Mouse (Mus musculus) heart, embryonic 14.5 days (tissue): ENCODE results near the gene Ltb4r1. TPM values are rescaled to one million over a fixed set of nuclear protein-coding genes. Genes with fewer than 3 reads are reported as not detected.

ENCODE experiments used
- ATAC-seq: fragments of 200-750 bp; cut with Nextera tagmentation; 2 replicates; pipeline ENCODE4 v1.8.0; 2017; ENCODE audit warnings: low read depth, moderate TSS enrichment; ENCODE audit not compliant: insufficient number of reproducible peaks, insufficient read depth, low FRiP score
- H3K27ac ChIP-seq, 2 experiments: fragments of 200-500 bp in 1 of 2; fragments of 300-500 bp in 1 of 2; sonication (generic) in 1 of 2; replicated peaks in 1 of 2; 2 replicates each; pipeline ENCODE4 v1.5.1; 2012 to 2014; ENCODE audit warnings: low read depth in 2 of 2, low read length in 2 of 2, control low read depth in 1 of 2, mild to moderate bottlenecking in 1 of 2, mixed read lengths in 1 of 2; ENCODE audit not compliant: control insufficient read depth in 1 of 2, insufficient read depth in 1 of 2
- H3K27me3 ChIP-seq: fragments of 300-500 bp; sonication (generic); 2 replicates; pipeline ENCODE4 v1.6.1; 2014; ENCODE audit warnings: mild to moderate bottlenecking, low read length, control low read depth; ENCODE audit not compliant: control insufficient read depth, insufficient read depth
- H3K36me3 ChIP-seq: fragments of 300-500 bp; sonication (generic); 2 replicates; pipeline ENCODE4 v1.6.1; 2014; ENCODE audit warnings: mild to moderate bottlenecking, control low read depth, low read length, mixed read lengths; ENCODE audit not compliant: control insufficient read depth, insufficient read depth
- H3K4me1 ChIP-seq, 2 experiments: fragments of 200-500 bp in 1 of 2; fragments of 300-500 bp in 1 of 2; sonication (generic) in 1 of 2; 2 replicates each; pipeline ENCODE4 v1.6.1; 2012 to 2014; ENCODE audit warnings: low read length in 2 of 2, control low read depth in 1 of 2, mixed read lengths in 1 of 2; ENCODE audit not compliant: control insufficient read depth in 2 of 2, insufficient read depth in 2 of 2
- H3K4me2 ChIP-seq: fragments of 300-500 bp; sonication (generic); 2 replicates; pipeline ENCODE4 v1.6.1; 2014; ENCODE audit warnings: mild to moderate bottlenecking, low read length
- H3K4me3 ChIP-seq, 2 experiments: fragments of 200-500 bp in 1 of 2; fragments of 300-500 bp in 1 of 2; sonication (generic) in 1 of 2; 2 replicates each; pipeline ENCODE4 v1.5.1; 2012 to 2014; ENCODE audit warnings: low read length in 2 of 2, mild to moderate bottlenecking in 2 of 2, control low read depth in 1 of 2, low read depth in 1 of 2, moderate library complexity in 1 of 2; ENCODE audit not compliant: control insufficient read depth in 1 of 2, insufficient read depth in 1 of 2
- H3K9ac ChIP-seq: fragments of 300-500 bp; sonication (generic); 2 replicates; pipeline ENCODE4 v1.6.1; 2014; ENCODE audit warnings: mild to moderate bottlenecking, low read length
- H3K9me3 ChIP-seq: fragments of 300-500 bp; sonication (generic); 2 replicates; pipeline ENCODE4 v1.6.1; 2016; ENCODE audit warnings: low read length, control low read depth; ENCODE audit not compliant: control insufficient read depth
- WGBS: fragments of 180-500 bp; shearing (Covaris S2); extraction: QIAGEN DNeasy Blood & Tissue Kit; methylation state at CpG from one replicate; pipeline ENCODE4 v1.1.7; 2014; 5-methylcytosine and 5-hydroxymethylcytosine counted together
- polyA plus RNA-seq: library from polyadenylated mRNA; unstranded; fragments of >200 nt; fragmentation: Nextera tagmentation; extraction: Ambion mirVana; gene quantifications from 2 replicates; pipeline ENCODE4 v1.2.1, GENCODE M21; 2014

Ltb4r1 gene
- polyA plus RNA-seq, 1 experiment from 2014 or later = 0.28 TPM

DNA sequence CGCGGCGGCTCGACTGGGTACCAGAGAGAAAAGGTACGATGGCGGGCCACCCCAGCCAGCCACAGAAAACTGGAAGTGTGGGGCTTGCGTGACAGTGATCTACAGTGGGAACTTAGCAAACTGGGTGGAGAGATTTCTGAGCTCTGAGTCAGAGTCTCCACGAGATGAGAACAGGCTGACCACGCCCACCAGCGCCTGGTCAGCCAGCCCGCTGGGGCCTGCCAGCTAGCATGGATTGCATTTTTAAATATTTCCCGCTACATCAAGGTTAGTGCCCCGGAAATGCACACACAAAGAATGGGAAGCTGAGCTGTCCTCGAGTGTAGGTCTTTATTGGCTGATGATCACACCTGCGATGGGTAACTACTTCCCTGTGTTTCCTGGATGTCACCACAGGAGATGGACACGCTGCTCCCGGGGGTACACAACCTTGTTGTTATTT lies 49.6 kb downstream of the Ltb4r1 start:
- peak overlapping the region in 1 of 2 experiments; percentile 39; a peak in 1 of 4 replicates for H3K27ac ChIP-seq
- H3K4me2 ChIP-seq = peak overlapping the region; percentile 74
- H3K4me3 ChIP-seq = peak overlapping the region; percentile 48 to 53
- H3K9me3 ChIP-seq = no peaks in the 10 kb centered on the region
- H3K36me3 ChIP-seq = no peaks in the 10 kb centered on the region
- ATAC-seq = no peak
- no peaks in the 10 kb centered on the region for H3K27me3 ChIP-seq
- peak overlapping the region; percentile 68 for H3K9ac ChIP-seq
- 18% methylated on average over 17 of the region's 17 CpGs for WGBS
- H3K4me1 ChIP-seq = peaks cover 2 to 5% of the 10 kb centered on the region in 2 experiments; a peak in 2 of 4 replicates

Other genes with a start within 250 kb of the Ltb4r1 start
- gene Nrl, start 241.0 kb upstream of the Ltb4r1 start, polyA plus RNA-seq = not detected in 2 replicates
- 35.1 TPM in 2 replicates for gene Pck2, start 225.7 kb upstream of the Ltb4r1 start, polyA plus RNA-seq
- gene Dcaf11, start 206.0 kb upstream of the Ltb4r1 start, polyA plus RNA-seq = 68.1 and 74.1 TPM in 2 replicates
- gene A730061H03Rik, start 205.6 kb upstream of the Ltb4r1 start, polyA plus RNA-seq = not detected in 2 replicates
- 97.6 and 102 TPM in 2 replicates for gene Fitm1, start 190.3 kb upstream of the Ltb4r1 start, polyA plus RNA-seq
- gene Psme1, start 187.8 kb upstream of the Ltb4r1 start, polyA plus RNA-seq = 224 and 250 TPM in 2 replicates
- 22.6 and 22.7 TPM in 2 replicates for gene Emc9, start 180.7 kb upstream of the Ltb4r1 start, polyA plus RNA-seq
- gene Psme2, start 174.8 kb upstream of the Ltb4r1 start, polyA plus RNA-seq = 225 and 229 TPM in 2 replicates
- 12.7 and 13.1 TPM in 2 replicates for gene Rnf31, start 174.3 kb upstream of the Ltb4r1 start, polyA plus RNA-seq
- 9.8 and 10.1 TPM in 2 replicates for gene Irf9, start 162.4 kb upstream of the Ltb4r1 start, polyA plus RNA-seq
- 7.1 and 10.2 TPM in 2 replicates for gene Rec8, start 147.9 kb upstream of the Ltb4r1 start, polyA plus RNA-seq
- gene Ipo4, start 130.0 kb upstream of the Ltb4r1 start, polyA plus RNA-seq = 65.7 and 68.4 TPM in 2 replicates
- gene Gm49378, start 128.1 kb upstream of the Ltb4r1 start, polyA plus RNA-seq = 1.8 and 2.5 TPM in 2 replicates
- gene Tm9sf1, start 122.2 kb upstream of the Ltb4r1 start, polyA plus RNA-seq = 86.6 and 90.0 TPM in 2 replicates
- gene Tssk4, start 115.8 kb upstream of the Ltb4r1 start, polyA plus RNA-seq = 0.35 and 0.46 TPM in 2 replicates
- 99.2 and 100 TPM in 2 replicates for gene Mdp1, start 105.5 kb upstream of the Ltb4r1 start, polyA plus RNA-seq
- 40.6 and 40.9 TPM in 2 replicates for gene Gmpr2, start 94.0 kb upstream of the Ltb4r1 start, polyA plus RNA-seq
- 511 and 563 TPM in 2 replicates for gene Nedd8, start 93.8 kb upstream of the Ltb4r1 start, polyA plus RNA-seq
- gene Tinf2, start 84.1 kb upstream of the Ltb4r1 start, polyA plus RNA-seq = 28.7 and 31.6 TPM in 2 replicates
- 0.13 and 0.14 TPM in 2 replicates for gene Tgm1, start 52.0 kb upstream of the Ltb4r1 start, polyA plus RNA-seq
- 20.1 and 20.5 TPM in 2 replicates for gene Rabggta, start 43.7 kb upstream of the Ltb4r1 start, polyA plus RNA-seq
- gene Dhrs1, start 20.3 kb upstream of the Ltb4r1 start, polyA plus RNA-seq = 59.8 and 70.6 TPM in 2 replicates
- 21.3 and 25.2 TPM in 2 replicates for gene Nop9, start 20.3 kb upstream of the Ltb4r1 start, polyA plus RNA-seq
- 1.5 and 1.6 TPM in 2 replicates for gene Cideb, start 7.5 kb upstream of the Ltb4r1 start, polyA plus RNA-seq
- gene Ltb4r2, start 4.5 kb upstream of the Ltb4r1 start, polyA plus RNA-seq = 0.24 and 0.27 TPM in 2 replicates
- gene Adcy4, start 18.1 kb downstream of the Ltb4r1 start, polyA plus RNA-seq = 14.8 and 17.7 TPM in 2 replicates
- gene Ripk3, start 22.9 kb downstream of the Ltb4r1 start, polyA plus RNA-seq = 13.6 and 16.1 TPM in 2 replicates
- gene Nfatc4, start 57.2 kb downstream of the Ltb4r1 start, polyA plus RNA-seq = 7.6 and 11.0 TPM in 2 replicates
- 11.0 and 12.4 TPM in 2 replicates for gene Nynrin, start 88.0 kb downstream of the Ltb4r1 start, polyA plus RNA-seq
- 0.24 and 0.61 TPM in 2 replicates for gene Cbln3, start 118.4 kb downstream of the Ltb4r1 start, polyA plus RNA-seq
- 5.7 and 6.1 TPM in 2 replicates for gene Khnyn, start 119.0 kb downstream of the Ltb4r1 start, polyA plus RNA-seq
- gene Sdr39u1, start 134.3 kb downstream of the Ltb4r1 start, polyA plus RNA-seq = 51.6 and 52.1 TPM in 2 replicates
- gene Cma1, start 178.7 kb downstream of the Ltb4r1 start, polyA plus RNA-seq = 2.6 and 3.5 TPM in 2 replicates
- gene Cma2, start 185.0 kb downstream of the Ltb4r1 start, polyA plus RNA-seq = not detected in 2 replicates